Mouse (Mus musculus): ENCODE results near the gene Gm49486.

Gene Gm49486

DNA sequence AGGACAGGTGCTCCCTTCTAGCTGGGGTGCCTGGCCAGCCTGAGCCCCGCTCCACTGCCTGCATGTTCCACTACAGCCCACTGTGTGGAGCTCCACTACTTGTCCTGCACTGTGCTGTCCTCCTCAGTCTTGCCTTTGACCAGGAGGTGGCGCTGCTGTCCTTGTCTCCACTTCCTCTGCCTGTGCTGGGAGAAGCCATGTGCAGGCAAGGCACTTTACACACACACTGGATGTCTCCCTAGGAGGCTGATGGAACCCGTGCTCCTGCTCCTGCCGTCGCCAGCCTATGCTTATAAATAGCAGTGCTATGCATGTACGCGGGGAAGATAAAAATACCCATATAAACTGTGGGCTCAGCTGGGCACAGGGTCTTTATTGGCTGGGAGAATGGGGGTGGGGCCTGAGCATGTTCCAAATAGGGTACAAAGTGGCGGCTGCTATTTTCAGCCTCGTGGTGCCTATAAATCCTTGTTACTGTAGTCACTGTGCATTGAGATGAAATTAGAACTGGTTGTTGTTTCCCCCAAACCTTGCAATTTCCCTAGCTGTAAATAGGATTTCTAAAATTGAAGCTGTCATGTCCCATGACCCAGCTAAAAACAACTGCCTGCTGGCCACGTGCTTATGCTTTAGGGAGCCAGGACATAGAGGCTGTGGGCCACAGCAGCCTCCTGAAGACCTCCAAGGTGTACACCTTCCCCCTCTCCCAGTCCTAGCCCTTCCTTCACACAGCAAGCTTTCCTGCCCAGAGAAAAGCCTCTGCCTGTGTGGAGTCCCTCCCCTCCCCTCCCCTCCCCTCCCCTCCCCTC lies 14.2 kb downstream of the Gm49486 start:
- TF ChIP-seq NANOG (IDR thresholded peaks at IDR 0.05; ENCODE audit: borderline replicate concordance, low read length), result no peak
- peak; percentile 86 for TF ChIP-seq CTCF (conservative IDR thresholded peaks at IDR 0.05; ENCODE audit: low read length)
- 0 out of 2 replicates have a peak overlapping the region, but pooled peaks have one; percentile 13 for H3K4me3 ChIP-seq (replicated peaks; ENCODE audit: low read length)
- H3K27me3 ChIP-seq (ENCODE audit: insufficient read depth, low read length), result no peaks in the 10 kb centered on the region
- no peaks in the 10 kb centered on the region for H3K9me3 ChIP-seq (ENCODE audit: low read length)
- H3K36me3 ChIP-seq (ENCODE audit: insufficient read depth, low read length), result peaks cover 94% of the 10 kb centered on the region
- peaks cover 34% of the 10 kb centered on the region for H3K4me1 ChIP-seq (replicated peaks; ENCODE audit: low read depth, low read length)

GRCm38 (mm10) chr15:79244071-79244893 lies 15.1 kb downstream of the Gm49486 start:
- H3K9me3 ChIP-seq (ENCODE audit: low read length), result no peaks in the 10 kb centered on the region
- peaks cover 94% of the 10 kb centered on the region for H3K36me3 ChIP-seq (ENCODE audit: insufficient read depth, low read length)
- H3K27me3 ChIP-seq (ENCODE audit: insufficient read depth, low read length), result no peaks in the 10 kb centered on the region
- no peak overlapping the region for H3K4me3 ChIP-seq (replicated peaks; ENCODE audit: low read length)
- TF ChIP-seq POU5F1 (IDR thresholded peaks at IDR 0.05; ENCODE audit: borderline replicate concordance, low read length) (no peak), CTCF (conservative IDR thresholded peaks at IDR 0.05; ENCODE audit: low read length) (no peak), NANOG (IDR thresholded peaks at IDR 0.05; ENCODE audit: borderline replicate concordance, low read length) (no peak)
- peaks cover 39% of the 10 kb centered on the region for H3K4me1 ChIP-seq (replicated peaks; ENCODE audit: low read depth, low read length)

- TF ChIP-seq NANOG (IDR thresholded peaks at IDR 0.05; ENCODE audit: borderline replicate concordance, low read length) (no peak), POU5F1 (IDR thresholded peaks at IDR 0.05; ENCODE audit: borderline replicate concordance, low read length) (no peak), CTCF (conservative IDR thresholded peaks at IDR 0.05; ENCODE audit: low read length) (no peak)
- peaks cover 94% of the 10 kb centered on the region for H3K36me3 ChIP-seq (ENCODE audit: insufficient read depth, low read length)
- no peaks in the 10 kb centered on the region for H3K9me3 ChIP-seq (ENCODE audit: low read length)
- H3K4me1 ChIP-seq (replicated peaks; ENCODE audit: low read depth, low read length), result peaks cover 43% of the 10 kb centered on the region
- H3K4me3 ChIP-seq (replicated peaks; ENCODE audit: low read length), result no peak overlapping the region
- H3K27me3 ChIP-seq (ENCODE audit: insufficient read depth, low read length), result no peaks in the 10 kb centered on the region
Observed at GRCm38 (mm10) chr15:79245321-79245720, 16.1 kb downstream of the Gm49486 start.

DNA sequence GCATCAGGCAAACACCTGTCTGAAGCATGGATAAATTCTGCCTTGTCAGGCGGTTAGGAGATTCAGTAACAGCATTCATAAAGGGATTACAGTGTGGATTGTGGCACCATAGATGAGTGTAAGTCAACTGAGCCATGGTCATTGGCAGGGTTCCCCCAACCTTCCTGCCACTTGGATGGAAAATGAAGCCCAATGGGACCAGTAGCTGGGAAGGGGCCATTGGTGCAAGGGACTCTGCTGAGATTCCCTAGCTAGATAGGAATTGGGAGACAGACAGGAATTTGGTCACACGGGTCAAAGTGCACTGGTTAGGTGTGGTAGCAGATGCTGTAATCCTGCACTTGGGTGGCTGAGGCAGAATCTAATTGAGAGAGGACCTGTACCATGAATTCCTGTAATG lies 21.0 kb downstream of the Gm49486 start:
- no peaks in the 10 kb centered on the region for H3K9me3 ChIP-seq (ENCODE audit: low read length)
- peaks cover 50% of the 10 kb centered on the region for H3K4me1 ChIP-seq (replicated peaks; ENCODE audit: low read depth, low read length)
- no peak for TF ChIP-seq CTCF (conservative IDR thresholded peaks at IDR 0.05; ENCODE audit: low read length)
- no peak for TF ChIP-seq NANOG (IDR thresholded peaks at IDR 0.05; ENCODE audit: borderline replicate concordance, low read length)
- no peak for TF ChIP-seq POU5F1 (IDR thresholded peaks at IDR 0.05; ENCODE audit: borderline replicate concordance, low read length)
- H3K36me3 ChIP-seq (ENCODE audit: insufficient read depth, low read length), result peaks cover 54% of the 10 kb centered on the region
- no peak overlapping the region for H3K4me3 ChIP-seq (replicated peaks; ENCODE audit: low read length)
- H3K27me3 ChIP-seq (ENCODE audit: insufficient read depth, low read length), result peaks cover 35% of the 10 kb centered on the region

DNA sequence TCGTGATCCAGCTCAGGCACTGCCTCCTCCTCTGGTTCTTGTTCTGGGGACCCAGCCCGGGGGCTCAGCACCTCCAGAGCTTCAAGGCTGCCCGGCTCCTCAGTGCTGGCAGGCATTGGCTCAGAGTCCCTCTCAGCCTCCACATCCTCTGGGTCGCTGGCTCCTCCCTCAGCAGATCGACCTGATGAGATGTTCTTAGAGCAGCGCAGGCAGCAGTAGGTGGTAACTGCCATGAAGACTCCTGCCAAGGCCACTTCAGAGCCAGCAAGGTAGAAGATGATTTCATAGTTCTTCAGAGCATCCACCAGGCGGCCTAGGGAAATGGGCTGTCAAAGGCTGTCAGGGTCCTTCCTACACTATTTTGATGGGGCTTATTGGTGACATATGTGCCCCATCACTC lies 22.0 kb downstream of the Gm49486 start:
- Histone ChIP-seq H3K9me3 (ENCODE audit: low read length) (no peaks in the 10 kb centered on the region), H3K4me3 (replicated peaks; ENCODE audit: low read length) (0 out of 2 replicates have a peak overlapping the region, but pooled peaks have one; percentile 75)
- no peak for TF ChIP-seq NANOG (IDR thresholded peaks at IDR 0.05; ENCODE audit: borderline replicate concordance, low read length)
- no peak for TF ChIP-seq CTCF (conservative IDR thresholded peaks at IDR 0.05; ENCODE audit: low read length)
- TF ChIP-seq POU5F1 (IDR thresholded peaks at IDR 0.05; ENCODE audit: borderline replicate concordance, low read length), result no peak

DNA sequence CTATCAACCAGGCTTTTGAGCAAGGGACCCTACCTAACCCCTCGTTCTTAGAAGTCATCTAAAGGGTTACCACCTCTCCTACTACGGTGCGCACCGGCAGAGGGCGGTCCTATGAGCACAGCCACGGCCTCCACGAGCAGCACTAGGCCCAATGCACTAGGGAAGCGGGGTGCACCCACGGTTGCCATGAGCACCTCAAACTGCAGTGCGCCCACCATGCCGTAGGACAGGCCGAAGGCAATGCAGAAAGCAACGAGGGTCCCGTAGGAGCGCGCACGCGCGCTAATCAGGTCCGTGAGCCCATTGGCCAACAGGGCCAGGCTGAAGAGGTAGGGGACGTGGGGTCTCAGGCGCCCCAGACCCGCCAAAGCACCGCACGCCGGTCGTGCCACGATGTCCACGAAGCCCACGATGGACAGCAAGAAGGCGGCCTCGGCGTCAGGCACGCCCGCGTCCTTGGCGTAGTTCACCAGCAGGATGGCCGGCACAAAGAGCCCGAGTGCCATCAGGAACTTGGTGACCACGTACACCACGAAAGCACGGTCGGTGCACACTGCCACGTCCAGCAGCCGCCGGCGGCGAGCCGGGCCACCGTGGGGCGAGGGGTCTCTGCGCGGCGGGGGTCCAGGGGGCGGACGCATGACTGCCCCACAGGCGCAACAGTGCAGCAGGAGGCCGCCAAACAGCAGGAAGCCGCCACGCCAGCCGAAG lies 22.7 kb downstream of the Gm49486 start:
- H3K4me3 ChIP-seq (replicated peaks; ENCODE audit: low read length), result peak overlapping the region; percentile 75
- H3K4me1 ChIP-seq (replicated peaks; ENCODE audit: low read depth, low read length), result peaks cover 54% of the 10 kb centered on the region
- H3K9me3 ChIP-seq (ENCODE audit: low read length), result no peaks in the 10 kb centered on the region
- TF ChIP-seq CTCF (conservative IDR thresholded peaks at IDR 0.05; ENCODE audit: low read length) (no peak), NANOG (IDR thresholded peaks at IDR 0.05; ENCODE audit: borderline replicate concordance, low read length) (no peak), POU5F1 (IDR thresholded peaks at IDR 0.05; ENCODE audit: borderline replicate concordance, low read length) (no peak)
- peaks cover 41% of the 10 kb centered on the region for H3K27me3 ChIP-seq (ENCODE audit: insufficient read depth, low read length)
- H3K36me3 ChIP-seq (ENCODE audit: insufficient read depth, low read length), result peaks cover 37% of the 10 kb centered on the region

More for the DNA sequence above, 22.0 kb downstream of the Gm49486 start:
- Histone ChIP-seq H3K36me3 (ENCODE audit: insufficient read depth, low read length) (peaks cover 45% of the 10 kb centered on the region), H3K4me1 (replicated peaks; ENCODE audit: low read depth, low read length) (peaks cover 54% of the 10 kb centered on the region), H3K27me3 (ENCODE audit: insufficient read depth, low read length) (peaks cover 41% of the 10 kb centered on the region)

DNA sequence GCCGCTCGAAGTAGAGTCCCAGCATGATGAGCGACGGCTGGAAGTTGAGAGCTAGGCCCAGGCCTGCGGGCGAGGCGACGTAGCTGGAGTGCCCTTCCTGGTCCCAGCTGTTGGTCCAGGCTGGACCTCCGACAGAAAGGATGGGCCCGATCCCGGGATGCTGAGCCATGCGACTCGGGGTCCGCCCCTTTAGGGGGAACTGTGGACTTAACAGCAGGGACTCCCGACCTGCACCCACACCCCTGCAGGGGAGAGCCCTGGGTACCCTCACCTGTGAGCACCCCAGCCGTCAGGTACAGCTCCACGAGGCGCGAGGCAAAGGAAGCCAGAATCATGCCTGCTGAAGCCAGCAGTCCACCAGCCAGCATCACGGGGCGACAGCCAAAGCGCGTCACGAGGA lies 23.4 kb downstream of the Gm49486 start:
- H3K4me1 ChIP-seq (replicated peaks; ENCODE audit: low read depth, low read length), result peaks cover 54% of the 10 kb centered on the region
- TF ChIP-seq CTCF (conservative IDR thresholded peaks at IDR 0.05; ENCODE audit: low read length), result no peak
- TF ChIP-seq NANOG (IDR thresholded peaks at IDR 0.05; ENCODE audit: borderline replicate concordance, low read length), result no peak
- no peak for TF ChIP-seq POU5F1 (IDR thresholded peaks at IDR 0.05; ENCODE audit: borderline replicate concordance, low read length)

GRCm38 (mm10) chr15:79254661-79255060 lies 25.5 kb downstream of the Gm49486 start, which contains the start of gene Slc16a8:
TSS of gene Slc16a8 (minus strand) at chr15:79254761.
- Histone ChIP-seq H3K36me3 (ENCODE audit: insufficient read depth, low read length) (peaks cover 11% of the 10 kb centered on the region), H3K4me3 (replicated peaks; ENCODE audit: low read length) (no peak within 1 kb of the TSS), H3K27me3 (ENCODE audit: insufficient read depth, low read length) (peaks cover 50% of the 10 kb centered on the region), H3K9me3 (ENCODE audit: low read length) (no peaks in the 10 kb centered on the region), H3K4me1 (replicated peaks; ENCODE audit: low read depth, low read length) (peaks cover 47% of the 10 kb centered on the region)
- no peak for TF ChIP-seq NANOG (IDR thresholded peaks at IDR 0.05; ENCODE audit: borderline replicate concordance, low read length)

More for the DNA sequence above, 23.4 kb downstream of the Gm49486 start:
- Histone ChIP-seq H3K27me3 (ENCODE audit: insufficient read depth, low read length) (peaks cover 41% of the 10 kb centered on the region), H3K9me3 (ENCODE audit: low read length) (no peaks in the 10 kb centered on the region), H3K4me3 (replicated peaks; ENCODE audit: low read length) (peak overlapping the region; percentile 75), H3K36me3 (ENCODE audit: insufficient read depth, low read length) (peaks cover 32% of the 10 kb centered on the region)

All from E14TG2a.4 (cell line).